Mouse (Mus musculus) gastrocnemius, postnatal 10 days (tissue): ENCODE measurements around the gene AC170998.1. TPM values are rescaled to one million over a fixed set of nuclear protein-coding genes. Genes with fewer than 3 reads are reported as not detected.
"Not testable (repeated sequence)": the region's sequence is repeated elsewhere in the genome, so short reads cannot be mapped to it uniquely, and the experiment has no call there.

Source experiments
- DNase-seq: peaks from one replicate; pipeline ENCODE4 v3.0.0; 2021; ENCODE audit warnings: mixed read lengths
- total RNA-seq, 2 experiments: library from RNA; stranded (reverse); gene quantifications; 2 replicates each; pipeline ENCODE4 v1.2.3; 2021

AC170998.1 gene
- total RNA-seq, 2 experiments from 2014 or later, result 0.93 TPM; not detected in 1

GRCm38 (mm10) chr17:28760736-28761312 is 34.9 kb downstream of the AC170998.1 start:
- no peak for DNase-seq

GRCm38 (mm10) chr17:28761871-28762270 is 36.0 kb downstream of the AC170998.1 start:
- peak; percentile 83 for DNase-seq

GRCm38 (mm10) chr17:28766203-28766602 is 40.3 kb downstream of the AC170998.1 start:
- DNase-seq, result no peak

- DNase-seq, result no peak
Observed at GRCm38 (mm10) chr17:28766781-28767515, 41.1 kb downstream of the AC170998.1 start.

- no peak for DNase-seq
Observed at GRCm38 (mm10) chr17:28769121-28769874, 43.4 kb downstream of the AC170998.1 start, which contains the start of gene Mapk13. TSS of gene Mapk13 (plus strand) at chr17:28769297.

GRCm38 (mm10) chr17:28769875-28770421 is 44.1 kb downstream of the AC170998.1 start:
- DNase-seq, result peak; percentile 29

- no peak for DNase-seq
Observed at GRCm38 (mm10) chr17:28771289-28771688, 45.4 kb downstream of the AC170998.1 start.

- DNase-seq, result not testable (repeated sequence)
Observed at GRCm38 (mm10) chr17:28774303-28774702, 48.4 kb downstream of the AC170998.1 start.

- DNase-seq, result no peak
Observed at GRCm38 (mm10) chr17:28775161-28775560, 49.3 kb downstream of the AC170998.1 start.

Other genes starting within 250 kb of the AC170998.1 start
- 10 to 100 TPM in 1 of 2 experiments, 1 to 10 TPM in 1; 6.0 to 14.4 TPM for gene Fkbp5, start 208.6 kb upstream of the AC170998.1 start, total RNA-seq
- gene Armc12, start 195.3 kb upstream of the AC170998.1 start, total RNA-seq, result not detected
- gene Clpsl2, start 176.7 kb upstream of the AC170998.1 start, total RNA-seq, result not detected
- not detected for gene Clps, start 165.3 kb upstream of the AC170998.1 start, total RNA-seq
- not detected for gene Lhfpl5, start 150.4 kb upstream of the AC170998.1 start, total RNA-seq
- gene Srpk1, start 103.4 kb upstream of the AC170998.1 start, total RNA-seq, result 10 to 100 TPM; 28.5 to 36.2 TPM
- gene Slc26a8, start 35.9 kb upstream of the AC170998.1 start, total RNA-seq, result 1 to 10 TPM; 1.2 TPM
- gene Mapk14, start 34.8 kb upstream of the AC170998.1 start, total RNA-seq, result 10 to 100 TPM; 59.8 to 62.8 TPM
- under 1 TPM; 0.90 to 0.92 TPM for gene Mapk13, start 43.2 kb downstream of the AC170998.1 start, total RNA-seq
- gene Brpf3, start 75.0 kb downstream of the AC170998.1 start, total RNA-seq, result 10 to 100 TPM; 14.9 to 18.1 TPM
- gene Pnpla1, start 132.3 kb downstream of the AC170998.1 start, total RNA-seq, result not detected
- under 1 TPM in 1 of 2 experiments, not detected in 1; 0.09 TPM for gene 4930539E08Rik, start 189.2 kb downstream of the AC170998.1 start, total RNA-seq
- gene Pxt1, start 217.8 kb downstream of the AC170998.1 start, total RNA-seq, result not detected
- gene Kctd20, start 225.9 kb downstream of the AC170998.1 start, total RNA-seq, result 10 to 100 TPM; 35.9 to 42.8 TPM